Mouse (Mus musculus) forebrain, postnatal 0 days (tissue): ENCODE results near the gene Pcolce2. TPM values are rescaled to one million over a fixed set of nuclear protein-coding genes. Genes with fewer than 3 reads are reported as not detected.

Experiments used
- ATAC-seq: fragments of 200-750 bp; cut with Nextera tagmentation; 2 replicates; pipeline ENCODE4 v1.8.0; 2017; ENCODE audit warnings: mild to moderate bottlenecking, moderate library complexity
- DNase-seq: peaks from one replicate; pipeline ENCODE4 v3.0.0-alpha.2; 2015
- H3K27ac ChIP-seq: fragments of 300-500 bp; sonication (generic); 2 replicates; pipeline ENCODE4 v1.5.1; 2014; ENCODE audit warnings: low read depth, mild to moderate bottlenecking, antibody characterized with exemption, low read length, moderate library complexity, mixed read lengths
- H3K27me3 ChIP-seq: fragments of 300-500 bp; sonication (generic); 2 replicates; pipeline ENCODE4 v1.6.1; 2014; ENCODE audit warnings: mild to moderate bottlenecking, low read length, mixed read lengths; ENCODE audit not compliant: insufficient read depth
- H3K36me3 ChIP-seq: fragments of 300-500 bp; sonication (generic); 2 replicates; pipeline ENCODE4 v1.6.1; 2014; ENCODE audit warnings: mild to moderate bottlenecking, moderate library complexity; ENCODE audit not compliant: insufficient read depth
- H3K4me1 ChIP-seq: fragments of 300-500 bp; sonication (generic); 2 replicates; pipeline ENCODE4 v1.6.1; 2014; ENCODE audit warnings: antibody characterized with exemption; ENCODE audit not compliant: insufficient read depth
- H3K4me2 ChIP-seq: fragments of 300-500 bp; sonication (generic); 2 replicates; pipeline ENCODE4 v1.6.1; 2014; ENCODE audit warnings: low read depth, mild to moderate bottlenecking, moderate library complexity
- H3K4me3 ChIP-seq: fragments of 300-500 bp; sonication (generic); 2 replicates; pipeline ENCODE4 v1.5.1; 2014; ENCODE audit warnings: low read depth, low read length, mixed read lengths
- H3K9ac ChIP-seq: fragments of 300-500 bp; sonication (generic); 2 replicates; pipeline ENCODE4 v1.6.1; 2014; ENCODE audit warnings: mild to moderate bottlenecking
- H3K9me3 ChIP-seq: fragments of 300-500 bp; sonication (generic); 2 replicates; pipeline ENCODE4 v1.6.1; 2016; ENCODE audit warnings: low read length
- CTCF ChIP-seq: sonication (generic); IDR thresholded peaks from 2 replicates; pipeline ENCODE4 v1.5.1; 2016; ENCODE audit warnings: antibody characterized with exemption, control low read depth, low read depth
- WGBS: fragments of 180-500 bp; shearing (Covaris S2); extraction: QIAGEN DNeasy Blood & Tissue Kit; methylation state at CpG from one replicate; pipeline ENCODE4 v1.1.7; 2014; 5-methylcytosine and 5-hydroxymethylcytosine counted together
- polyA plus RNA-seq: library from polyadenylated mRNA; unstranded; fragments of >200 nt; fragmentation: Nextera tagmentation; extraction: Ambion mirVana; gene quantifications from 2 replicates; pipeline ENCODE4 v1.2.1, GENCODE M21; 2015
- total RNA-seq: library from RNA; depleted of rRNA; stranded (reverse); fragments of >200 nt; gene quantifications from 2 replicates; pipeline ENCODE4 v1.2.3, GENCODE M21; 2014; rRNA removed

Gene Pcolce2
- total and polyA plus RNA-seq, 2 experiments from 2014 or later, result 1.5 to 2.5 TPM

DNA sequence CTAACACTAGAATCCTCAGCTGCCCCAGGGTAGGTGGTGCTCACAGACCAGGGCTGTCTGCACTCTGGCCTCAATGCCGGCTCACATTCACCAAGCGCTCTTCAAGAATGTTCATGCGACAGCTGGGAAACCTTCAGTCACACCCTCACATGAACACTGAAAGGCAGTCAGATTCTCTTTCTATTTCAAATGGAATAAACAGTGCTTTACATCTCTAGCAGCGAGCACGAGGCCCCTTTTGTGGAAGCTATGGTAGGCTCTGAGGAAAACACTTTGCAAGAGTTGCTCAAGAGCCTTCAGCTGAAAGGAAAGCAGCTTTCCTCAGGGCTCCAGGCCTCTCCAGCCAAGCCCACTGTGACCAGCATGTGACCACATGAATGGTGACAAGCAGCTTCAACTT lies 68.0 kb downstream of the Pcolce2 start:
- Histone ChIP-seq H3K4me2 (no peak overlapping the region), H3K9me3 (no peaks in the 10 kb centered on the region), H3K36me3 (peaks cover 5% of the 10 kb centered on the region; the same call in 1 of the 2 replicates), H3K4me1 (no peaks in the 10 kb centered on the region), H3K4me3 (no peak overlapping the region), H3K27me3 (no peaks in the 10 kb centered on the region), H3K27ac (no peak overlapping the region), H3K9ac (no peak overlapping the region)
- DNase-seq (no peak), ATAC-seq (no peak)
- TF ChIP-seq CTCF, result no peak
- WGBS, result 81% methylated on average over 5 of the region's 5 CpGs

GRCm38 (mm10) chr9:95708943-95709342 lies 71.5 kb downstream of the Pcolce2 start:
- no peaks in the 10 kb centered on the region for H3K9me3 ChIP-seq
- no peak overlapping the region for H3K4me3 ChIP-seq
- peaks cover 9% of the 10 kb centered on the region for H3K36me3 ChIP-seq
- H3K9ac ChIP-seq, result no peak overlapping the region
- H3K27ac ChIP-seq, result no peak overlapping the region
- no peak overlapping the region for H3K4me2 ChIP-seq
- no peak for DNase-seq
- 0 out of 2 replicates have a peak, but pooled peaks have one; percentile 17 for TF ChIP-seq CTCF
- H3K4me1 ChIP-seq, result no peaks in the 10 kb centered on the region
- no peak for ATAC-seq
- H3K27me3 ChIP-seq, result no peaks in the 10 kb centered on the region

DNA sequence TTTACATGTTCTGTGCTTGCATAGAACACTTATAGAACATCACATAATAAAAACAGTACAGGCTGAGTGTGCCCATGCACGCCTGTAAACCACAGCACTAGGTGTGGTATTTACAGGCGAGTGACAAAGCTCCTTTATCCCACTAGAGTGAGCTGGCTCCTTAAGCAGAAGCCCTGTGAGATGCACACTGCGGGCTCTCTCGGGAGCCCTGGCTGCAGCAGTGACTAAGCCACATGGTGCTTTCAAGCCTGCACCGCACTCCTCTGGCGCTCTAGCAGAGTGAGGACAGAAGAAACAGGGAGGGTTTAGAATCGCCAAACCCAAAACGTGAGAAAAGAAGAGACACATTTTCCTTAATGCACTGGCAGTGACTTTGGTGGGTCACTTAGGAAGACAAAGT lies 75.2 kb downstream of the Pcolce2 start:
- TF ChIP-seq CTCF, result no peak
- Histone ChIP-seq H3K4me3 (no peak overlapping the region), H3K9ac (no peak overlapping the region), H3K4me2 (no peak overlapping the region), H3K4me1 (no peaks in the 10 kb centered on the region), H3K27ac (no peak overlapping the region), H3K27me3 (no peaks in the 10 kb centered on the region), H3K36me3 (peaks cover 13% of the 10 kb centered on the region), H3K9me3 (no peaks in the 10 kb centered on the region)
- WGBS, result 30% methylated on average over 8 of the region's 8 CpGs
- DNase-seq (no peak), ATAC-seq (no peak)

DNA sequence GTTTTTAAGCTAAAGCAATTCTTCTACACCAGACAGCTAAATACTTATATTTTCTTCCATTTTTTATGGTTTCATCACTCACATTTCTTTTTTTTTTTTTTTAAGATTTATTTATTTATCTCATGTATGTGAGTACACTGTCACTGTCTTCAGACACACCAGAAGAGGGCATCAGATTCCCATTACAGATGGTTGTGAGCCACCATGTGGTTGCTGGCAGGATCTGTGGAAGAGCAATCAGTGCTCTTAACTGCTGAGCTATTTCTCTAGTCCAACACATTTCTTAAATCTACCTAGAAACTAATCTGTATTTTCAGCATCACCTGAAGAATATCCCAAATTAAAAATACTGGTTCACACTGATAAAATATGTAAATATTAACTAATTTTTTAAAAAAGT lies 98.8 kb downstream of the Pcolce2 start:
- TF ChIP-seq CTCF, result peak; percentile 55
- Histone ChIP-seq H3K4me2 (no peak overlapping the region), H3K9me3 (no peaks in the 10 kb centered on the region), H3K4me3 (no peak overlapping the region), H3K36me3 (peaks cover 5% of the 10 kb centered on the region; the same call in 1 of the 2 replicates), H3K27ac (no peak overlapping the region), H3K27me3 (no peaks in the 10 kb centered on the region), H3K9ac (no peak overlapping the region), H3K4me1 (no peaks in the 10 kb centered on the region)
- DNase-seq (no peak), ATAC-seq (no peak)

DNA sequence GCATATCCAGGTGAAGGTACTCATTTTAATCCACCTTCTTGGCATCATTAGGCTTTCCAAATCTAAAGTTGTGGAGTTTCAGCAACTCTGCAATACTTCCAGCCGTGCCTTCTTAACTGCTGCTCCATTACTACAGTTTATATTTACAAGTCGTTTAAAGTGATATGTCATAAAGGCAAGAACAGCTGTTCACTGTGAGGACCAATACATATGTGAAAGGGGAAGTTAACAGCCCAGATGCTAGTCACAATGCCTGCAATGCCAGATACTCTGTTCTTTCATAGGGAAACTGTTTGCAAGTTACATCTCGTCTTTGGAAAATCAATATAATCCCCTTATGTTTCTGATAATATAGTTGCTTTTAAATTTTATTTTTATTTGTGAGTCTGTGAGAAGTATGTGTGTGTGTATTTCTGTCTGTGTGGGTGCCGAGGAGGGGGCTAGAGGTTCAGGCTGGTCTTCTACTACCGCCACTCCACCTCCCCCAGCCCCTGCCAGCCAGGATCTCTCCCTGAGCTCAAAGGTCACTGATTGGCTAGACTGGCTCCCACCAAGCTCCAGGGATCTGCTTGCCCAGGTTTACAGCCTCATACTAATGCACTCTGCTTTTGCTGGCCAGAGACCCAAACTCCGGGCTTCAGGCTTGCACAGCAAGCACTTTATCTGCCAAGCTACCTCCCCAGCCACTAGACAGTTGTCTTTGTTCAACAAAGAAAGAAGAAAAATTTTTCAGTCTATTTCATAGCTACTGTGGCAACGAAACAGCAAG lies 107.6 kb downstream of the Pcolce2 start:
- no peak for DNase-seq
- H3K4me3 ChIP-seq, result no peak overlapping the region
- H3K9ac ChIP-seq, result no peak overlapping the region
- no peaks in the 10 kb centered on the region for H3K27me3 ChIP-seq
- peaks cover 3% of the 10 kb centered on the region; the same call in 1 of the 2 replicates for H3K36me3 ChIP-seq
- no peak for TF ChIP-seq CTCF
- H3K27ac ChIP-seq, result no peak overlapping the region
- H3K4me2 ChIP-seq, result no peak overlapping the region
- 69% methylated on average over 7 of the region's 7 CpGs for WGBS
- no peaks in the 10 kb centered on the region for H3K9me3 ChIP-seq
- H3K4me1 ChIP-seq, result 0 out of 2 replicates have a peak, but pooled peaks cover 6% of the 10 kb centered on the region
- no peak for ATAC-seq

DNA sequence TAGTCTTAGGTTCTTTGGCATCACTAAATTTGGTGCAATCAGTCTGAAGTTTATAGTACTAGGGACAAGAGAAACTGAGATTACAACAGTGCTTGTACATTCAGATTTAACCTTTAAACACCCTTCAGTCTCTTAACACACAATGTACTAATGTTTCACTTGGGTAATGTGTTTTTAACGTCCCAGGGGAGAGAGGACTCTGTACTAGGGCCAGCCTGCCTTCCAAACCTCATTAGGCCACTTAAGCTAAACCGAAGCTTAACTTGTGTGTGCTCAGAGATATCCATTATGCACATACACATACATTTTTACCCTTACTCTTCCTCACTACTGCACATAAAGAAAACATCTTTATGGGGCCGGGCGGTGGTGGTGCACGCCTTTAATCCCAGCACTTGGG lies 109.9 kb downstream of the Pcolce2 start:
- H3K9ac ChIP-seq, result no peak overlapping the region
- no peaks in the 10 kb centered on the region for H3K9me3 ChIP-seq
- H3K27ac ChIP-seq, result no peak overlapping the region
- H3K27me3 ChIP-seq, result no peaks in the 10 kb centered on the region
- H3K4me2 ChIP-seq, result no peak overlapping the region
- 0 out of 2 replicates have a peak, but pooled peaks cover 6% of the 10 kb centered on the region for H3K4me1 ChIP-seq
- no peak for TF ChIP-seq CTCF
- DNase-seq, result no peak
- no peak overlapping the region for H3K4me3 ChIP-seq
- 88% methylated on average over 5 of the region's 5 CpGs for WGBS
- H3K36me3 ChIP-seq, result no peaks in the 10 kb centered on the region
- ATAC-seq, result no peak

Other genes starting within 250 kb of the Pcolce2 start
- gene Chst2, start 230.9 kb upstream of the Pcolce2 start, total RNA-seq, result 58.6 and 68.2 TPM in 2 replicates
- 17.9 and 35.9 TPM in 2 replicates for gene Chst2, start 230.9 kb upstream of the Pcolce2 start, polyA plus RNA-seq
- 58.2 and 77.5 TPM in 2 replicates for gene U2surp, start 125.6 kb upstream of the Pcolce2 start, total RNA-seq
- gene U2surp, start 125.6 kb upstream of the Pcolce2 start, polyA plus RNA-seq, result 117 and 126 TPM in 2 replicates
- gene Paqr9, start 77.9 kb upstream of the Pcolce2 start, total RNA-seq, result 20.8 and 26.0 TPM in 2 replicates
- gene Paqr9, start 77.9 kb upstream of the Pcolce2 start, polyA plus RNA-seq, result 3.5 and 6.3 TPM in 2 replicates
- gene Trpc1, start 112.8 kb downstream of the Pcolce2 start, total RNA-seq, result 27.6 and 33.3 TPM in 2 replicates
- 5.2 and 7.3 TPM in 2 replicates for gene Trpc1, start 112.8 kb downstream of the Pcolce2 start, polyA plus RNA-seq
- 1.3 and 1.8 TPM in 2 replicates for gene Pls1, start 207.7 kb downstream of the Pcolce2 start, total RNA-seq
- gene Pls1, start 207.7 kb downstream of the Pcolce2 start, polyA plus RNA-seq, result 2.8 and 2.9 TPM in 2 replicates
- gene Atr, start 220.0 kb downstream of the Pcolce2 start, total RNA-seq, result 21.5 and 25.9 TPM in 2 replicates
- 2.6 and 4.9 TPM in 2 replicates for gene Atr, start 220.0 kb downstream of the Pcolce2 start, polyA plus RNA-seq